Mouse (Mus musculus) cerebellum, adult 11 months (tissue): ENCODE measurements around the gene Csta1.
"Not testable (repeated sequence)": the region's sequence is repeated elsewhere in the genome, so short reads cannot be mapped to it uniquely, and the experiment has no call there.

ENCODE experiments used
- DNase-seq: peaks from one replicate; pipeline ENCODE4 v3.0.0; 2022

The Csta1 gene

DNA sequence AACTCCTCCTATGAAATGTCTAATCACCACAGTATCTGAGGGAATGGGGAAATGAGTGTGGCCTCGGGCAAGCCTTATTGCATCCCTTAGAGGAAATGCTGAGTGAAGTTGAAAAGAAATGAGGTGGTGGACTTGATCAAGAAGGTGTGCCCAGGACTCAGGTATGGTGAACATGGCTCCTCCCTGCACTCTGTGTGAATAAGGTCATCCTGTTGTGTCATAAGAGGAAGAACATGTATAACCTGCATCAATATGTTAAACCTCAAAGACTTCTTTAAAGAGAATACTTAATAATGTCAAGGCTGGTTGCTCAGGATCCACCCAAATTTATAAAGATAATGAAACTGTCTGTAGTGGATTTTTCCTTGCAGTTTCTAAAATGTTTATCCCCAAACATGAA lies at the start of gene Csta1:
TSS of gene Csta1 (minus strand) at position 101 of the 400 bp plus-strand sequence.
- DNase-seq = no peak

DNA sequence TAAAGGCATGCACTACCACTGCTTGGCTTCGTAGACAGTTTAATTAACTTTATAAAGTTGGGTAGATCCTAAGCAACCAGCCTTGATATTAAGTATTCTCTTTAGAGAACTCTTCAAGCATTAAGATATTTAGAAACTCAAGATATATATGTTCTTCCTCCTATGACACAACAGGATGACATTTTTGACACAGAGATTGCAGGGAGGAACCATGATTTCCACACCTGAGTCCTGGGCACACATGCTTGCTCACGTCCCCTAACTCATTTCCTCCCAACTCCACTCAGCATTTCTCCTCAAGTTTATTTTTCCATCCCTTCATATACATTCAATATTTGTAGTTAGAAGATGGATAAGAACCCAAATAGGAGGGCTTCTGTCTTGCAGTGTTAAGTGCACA lies 48.9 kb upstream of the Csta1 start:
- no peak for DNase-seq

DNA sequence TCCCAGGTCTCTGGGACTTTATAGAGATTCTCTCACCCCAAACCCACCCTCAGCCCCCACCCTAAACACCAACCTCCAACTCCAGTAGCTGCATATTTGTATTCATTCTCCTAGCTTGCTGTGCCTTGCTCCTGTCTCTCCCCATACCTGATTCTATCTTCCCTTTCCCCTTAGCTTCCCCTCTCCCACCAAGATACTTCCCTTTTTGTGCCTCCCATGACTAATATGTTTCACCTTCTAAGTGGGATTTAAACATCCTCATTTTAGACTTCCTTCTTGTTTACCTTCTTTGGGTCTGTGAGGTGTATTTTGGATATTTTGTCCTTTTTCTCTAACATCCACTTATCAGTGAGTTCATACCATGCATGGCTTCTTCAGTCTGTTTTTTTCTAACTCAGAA lies 45.1 kb upstream of the Csta1 start:
- DNase-seq = no peak

DNA sequence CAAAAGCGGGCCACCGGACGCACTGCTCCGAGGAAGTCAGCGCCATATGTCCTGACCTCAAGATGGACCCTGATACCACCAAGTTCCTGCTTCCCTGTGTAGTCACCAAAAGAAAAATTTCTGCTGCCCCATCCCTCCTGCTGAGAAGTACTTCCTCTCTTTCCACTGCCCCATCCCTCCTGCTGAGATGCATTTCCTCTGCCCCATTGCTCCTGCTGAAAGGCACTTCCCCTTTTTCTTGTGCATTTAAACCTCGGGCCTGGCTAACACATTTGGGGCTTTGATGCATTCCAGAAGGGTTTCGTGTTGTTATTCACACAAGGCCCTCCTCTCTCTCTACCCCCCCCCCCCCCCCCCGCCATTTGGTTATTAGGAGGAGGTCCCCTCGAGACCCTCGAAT lies 36.8 kb upstream of the Csta1 start:
- DNase-seq = not testable (repeated sequence)

DNA sequence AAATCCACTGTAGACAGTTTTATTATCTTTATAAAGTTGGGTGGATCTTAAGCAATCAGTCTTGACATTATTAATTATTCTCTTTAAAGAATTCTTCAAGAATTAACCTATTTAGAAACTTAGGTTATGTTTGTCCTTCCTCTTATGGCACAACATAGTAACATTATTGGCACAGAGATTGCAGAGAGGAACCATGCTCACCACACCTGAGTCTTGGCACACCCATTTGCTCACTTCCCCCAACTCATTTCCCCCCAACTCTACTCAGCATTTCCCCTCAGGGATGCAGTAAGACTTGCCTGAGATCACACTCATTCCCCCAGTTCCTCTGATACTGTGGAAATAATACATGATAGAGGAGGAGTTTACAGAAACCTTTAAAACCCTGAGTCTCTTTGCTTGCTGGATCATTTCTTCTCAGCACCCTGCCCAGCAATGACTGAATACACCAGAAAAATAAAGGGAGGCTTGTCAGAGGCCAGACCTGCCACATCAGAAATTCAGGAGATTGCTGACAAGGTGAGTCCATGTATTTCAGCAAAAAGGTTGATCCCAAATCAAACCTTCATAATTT lies 25.4 kb upstream of the Csta1 start, which contains the start of gene Stfa2l1:
TSS of gene Stfa2l1 (plus strand) at position 410 of the 574 bp plus-strand sequence.
- DNase-seq = no peak

GRCm38 (mm10) chr16:36138201-36138600 lies 7.2 kb upstream of the Csta1 start:
- DNase-seq = no peak

DNA sequence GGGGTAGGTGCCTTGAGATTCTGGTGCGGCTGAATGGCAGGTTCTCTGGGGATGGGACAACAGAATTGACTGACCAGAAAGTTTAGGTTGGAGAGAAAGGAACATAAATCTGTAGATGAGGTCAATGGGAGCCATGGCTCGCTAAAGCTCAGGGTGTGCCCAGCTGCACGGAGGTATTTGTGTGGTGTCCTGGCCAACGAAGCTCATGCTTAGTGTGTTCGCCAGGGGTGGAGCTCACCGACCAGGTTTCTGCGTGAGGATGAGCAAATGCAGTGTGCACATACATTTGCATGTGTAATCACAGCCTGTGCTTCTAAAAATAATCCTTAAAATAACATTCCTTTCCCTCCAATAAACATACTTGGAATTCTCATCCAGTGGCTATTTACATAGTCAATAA lies 2.9 kb downstream of the Csta1 start:
- no peak for DNase-seq

DNA sequence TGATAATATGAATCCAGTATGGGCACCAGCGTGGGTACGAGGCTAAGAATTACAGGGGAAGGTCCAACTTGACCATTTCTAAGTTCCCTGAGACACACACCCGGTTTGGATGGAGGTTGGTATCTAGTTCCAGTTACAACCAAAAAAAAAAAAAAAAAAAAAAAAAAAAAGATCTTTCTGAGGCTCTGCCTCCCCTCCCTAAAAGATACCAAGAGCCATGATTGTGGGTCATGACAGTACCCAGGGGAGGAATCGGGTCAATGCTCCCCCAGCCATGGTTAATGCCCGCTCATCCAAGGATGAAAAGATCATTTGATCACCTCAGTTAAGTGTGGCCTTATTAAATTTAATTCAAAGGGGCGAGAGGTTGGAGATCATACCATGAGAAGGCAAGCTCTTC lies 15.3 kb downstream of the Csta1 start:
- not testable (repeated sequence) for DNase-seq

GRCm38 (mm10) chr16:36111486-36111885 lies 19.6 kb downstream of the Csta1 start:
- peak; percentile 23 for DNase-seq

- no peak for DNase-seq
Measured at GRCm38 (mm10) chr16:36102211-36102610, 28.8 kb downstream of the Csta1 start.

DNA sequence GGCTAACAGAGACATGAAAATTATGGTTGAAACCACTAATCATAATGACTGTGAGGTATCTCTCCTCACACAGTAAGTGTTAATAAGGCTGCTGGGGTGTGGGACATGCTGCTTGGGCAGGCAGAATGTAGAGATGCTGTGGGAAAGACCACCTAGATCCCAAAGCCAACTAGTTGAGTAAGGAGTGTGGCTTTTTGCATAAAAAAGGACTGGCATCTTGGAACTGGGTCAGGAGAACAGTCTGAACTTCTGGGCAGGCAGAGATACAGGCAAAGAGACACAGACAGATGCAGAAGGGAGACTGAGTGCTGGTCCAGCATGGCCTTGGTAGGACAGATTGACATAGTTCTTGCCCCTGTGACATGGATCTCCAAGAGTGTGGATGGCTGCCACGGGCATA lies 29.5 kb downstream of the Csta1 start:
- no peak for DNase-seq

GRCm38 (mm10) chr16:36097813-36098499 lies 33.1 kb downstream of the Csta1 start:
- not testable (repeated sequence) for DNase-seq

DNA sequence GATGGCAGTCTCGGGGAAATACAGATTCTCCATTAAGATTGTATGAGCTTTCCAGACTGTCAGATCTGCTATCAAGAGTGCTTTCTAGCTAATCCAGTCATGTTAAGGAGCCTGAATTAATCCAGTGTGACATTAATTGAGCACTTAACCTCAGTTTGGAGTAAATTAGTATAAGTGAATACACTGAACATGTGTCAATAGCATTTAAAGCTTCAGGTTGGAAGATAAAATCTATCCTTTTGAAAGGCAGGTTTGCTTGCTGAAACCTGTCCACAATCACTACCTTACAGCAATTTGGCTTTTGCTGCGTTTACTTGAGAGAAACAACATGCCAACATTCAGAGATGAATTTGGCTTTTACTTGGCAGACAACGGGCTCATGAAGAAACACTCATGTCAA lies 37.0 kb downstream of the Csta1 start:
- DNase-seq = no peak

GRCm38 (mm10) chr16:36090785-36091509 lies 40.1 kb downstream of the Csta1 start:
- DNase-seq = no peak

DNA sequence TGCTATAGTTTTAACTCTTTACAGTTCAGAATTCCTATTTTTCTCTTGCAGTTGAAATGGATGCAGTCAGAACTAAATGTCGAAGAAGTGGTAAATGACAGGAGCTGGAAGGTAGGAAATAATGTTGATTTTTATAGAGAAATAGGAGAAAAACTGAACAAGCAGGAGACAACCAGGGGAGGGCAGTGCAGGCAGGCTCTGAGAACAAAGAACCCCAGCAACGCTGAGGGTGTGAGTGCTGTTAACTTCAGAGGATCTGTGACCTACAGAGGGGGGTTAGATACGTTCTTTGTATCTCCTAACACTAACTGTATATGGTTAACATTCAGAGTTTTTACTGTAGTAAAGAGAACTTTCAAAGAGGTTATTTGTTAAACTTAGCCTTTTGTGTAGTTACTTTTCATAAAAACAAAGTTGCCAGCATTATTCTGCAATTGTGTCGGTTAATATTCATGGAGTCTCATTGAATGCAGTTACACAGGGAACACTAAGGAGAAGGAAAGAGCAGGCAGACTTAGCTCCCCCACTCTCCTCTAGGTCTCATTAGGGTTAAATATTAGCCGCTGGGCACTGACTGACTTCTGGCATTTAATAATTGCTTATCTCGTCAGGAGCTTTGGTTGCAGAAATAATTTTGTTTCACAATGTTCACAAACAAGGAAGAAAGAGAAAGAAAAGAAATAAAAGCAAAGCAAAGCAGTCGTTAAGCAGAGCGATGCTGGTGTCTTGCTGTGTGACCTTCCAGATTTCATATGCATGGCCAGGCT lies 41.0 kb downstream of the Csta1 start:
- DNase-seq = no peak

GRCm38 (mm10) chr16:36089065-36089464 lies 42.0 kb downstream of the Csta1 start:
- DNase-seq = no peak

- no peak for DNase-seq
Measured at GRCm38 (mm10) chr16:36087846-36088245, 43.2 kb downstream of the Csta1 start.

GRCm38 (mm10) chr16:36079916-36080315 lies 51.1 kb downstream of the Csta1 start:
- no peak for DNase-seq

- DNase-seq = no peak
Measured at GRCm38 (mm10) chr16:36074772-36075171, 56.3 kb downstream of the Csta1 start.

DNA sequence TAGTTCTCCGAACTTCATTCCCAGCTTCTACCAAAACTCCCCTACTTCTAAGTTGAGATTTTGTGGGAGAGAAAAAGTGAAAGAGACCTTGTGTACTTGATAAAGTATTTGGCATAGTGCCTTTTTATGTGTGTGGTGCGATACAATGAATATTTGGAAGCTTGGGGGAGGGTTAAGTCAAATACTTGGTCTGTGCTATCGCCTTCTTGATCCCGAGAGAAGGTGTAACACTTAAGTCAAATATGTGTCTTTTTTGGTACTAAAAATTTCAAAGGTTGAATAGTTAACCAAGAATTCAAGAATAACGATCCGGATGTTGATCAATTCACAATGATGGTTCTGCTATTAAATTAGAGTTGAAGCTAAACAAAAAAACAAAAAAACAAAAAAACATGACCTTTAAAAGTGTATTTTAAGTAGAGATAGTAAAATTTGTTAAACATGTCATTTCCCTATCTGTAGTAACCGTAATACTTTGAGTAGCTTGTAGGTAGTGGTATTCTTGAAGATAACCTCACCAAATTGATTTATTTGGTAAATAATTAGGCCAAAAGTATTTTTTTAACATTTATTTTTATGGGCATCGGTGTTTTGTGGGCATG lies 58.5 kb downstream of the Csta1 start:
- no peak for DNase-seq

GRCm38 (mm10) chr16:36071450-36072379 lies 59.3 kb downstream of the Csta1 start, which contains the start of the genes Fam162a and Ccdc58:
TSS of gene Fam162a (minus strand) at chr16:36071594.
TSS of gene Ccdc58 (plus strand) at chr16:36071685.
- peak; percentile 93 for DNase-seq

- DNase-seq = no peak
Measured at GRCm38 (mm10) chr16:36071071-36071449, 60.0 kb downstream of the Csta1 start.
